Mouse (Mus musculus): ENCODE results near the gene Sec22b.

DNA sequence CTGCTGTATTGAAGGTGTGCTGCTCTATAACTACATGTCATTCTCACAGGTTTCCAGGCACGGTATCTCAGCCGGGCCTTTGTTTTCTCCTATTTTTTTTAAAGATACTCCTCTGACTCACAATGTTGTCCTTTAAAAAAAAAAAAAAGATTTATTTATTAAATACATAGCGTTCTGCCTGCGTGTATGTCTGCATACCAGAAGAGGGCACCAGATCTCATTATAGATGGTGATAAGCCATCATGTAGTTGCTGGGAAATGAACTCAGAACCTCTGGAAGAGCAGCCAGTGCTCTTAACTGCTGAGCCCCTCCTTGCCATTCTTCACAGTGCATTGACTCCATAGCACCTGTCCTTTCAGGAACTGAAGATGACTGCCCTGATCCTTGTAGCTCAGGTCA is 14.1 kb downstream of the Sec22b start:
- TF ChIP-seq POLR2A (IDR thresholded peaks at IDR 0.05; ENCODE audit: borderline replicate concordance, extremely low read depth, low read depth, low read length) (no peak), CTCF (IDR thresholded peaks at IDR 0.05; ENCODE audit: insufficient read depth, low read length) (no peak)

Measured in lung, adult 2 months (tissue).